Mouse (Mus musculus) c-Kit-positive CD71-negative TER-119-negative erythroid progenitor cells, embryonic 14.5 days (primary cell): ENCODE data around the gene Ccn2.

ENCODE experiments used
- DNase-seq: peaks from one replicate; pipeline ENCODE4 v3.0.0-alpha.2; 2013; ENCODE audit warnings: low read depth

Ccn2 gene

GRCm38 (mm10) chr10:24595250-24596002, at the start of gene Ccn2:
Gene Ccn2 (plus strand): TSS chr10:24595442.
- DNase-seq: no peak

- no peak for DNase-seq
Observed at GRCm38 (mm10) chr10:24552870-24553269, 42.4 kb upstream of the Ccn2 start.

GRCm38 (mm10) chr10:24554091-24554490, 41.2 kb upstream of the Ccn2 start:
- DNase-seq: no peak

GRCm38 (mm10) chr10:24558366-24558765, 36.9 kb upstream of the Ccn2 start:
- DNase-seq: no peak

GRCm38 (mm10) chr10:24569691-24570420, 25.4 kb upstream of the Ccn2 start:
- no peak for DNase-seq

- DNase-seq: no peak
Observed at GRCm38 (mm10) chr10:24572044-24572960, 22.9 kb upstream of the Ccn2 start.

GRCm38 (mm10) chr10:24573484-24573883, 21.8 kb upstream of the Ccn2 start:
- no peak for DNase-seq

GRCm38 (mm10) chr10:24581076-24581475, 14.2 kb upstream of the Ccn2 start:
- DNase-seq: no peak

- no peak for DNase-seq
Observed at GRCm38 (mm10) chr10:24588824-24589223, 6.4 kb upstream of the Ccn2 start.

GRCm38 (mm10) chr10:24589238-24589637, 6.0 kb upstream of the Ccn2 start:
- DNase-seq: no peak

- no peak for DNase-seq
Observed at GRCm38 (mm10) chr10:24590546-24590945, 4.7 kb upstream of the Ccn2 start.

- DNase-seq: peak; percentile 66
Observed at GRCm38 (mm10) chr10:24591136-24591535, 4.1 kb upstream of the Ccn2 start.

- DNase-seq: no peak
Observed at GRCm38 (mm10) chr10:24591741-24592140, 3.5 kb upstream of the Ccn2 start.

- DNase-seq: no peak
Observed at GRCm38 (mm10) chr10:24592318-24592717, 2.9 kb upstream of the Ccn2 start.

GRCm38 (mm10) chr10:24592969-24593368, 2.3 kb upstream of the Ccn2 start:
- no peak for DNase-seq

- DNase-seq: no peak
Observed at GRCm38 (mm10) chr10:24593556-24593955, 1.7 kb upstream of the Ccn2 start.

GRCm38 (mm10) chr10:24596003-24596868, 994 bp downstream of the Ccn2 start:
- DNase-seq: no peak

- DNase-seq: no peak
Observed at GRCm38 (mm10) chr10:24596869-24597339, 1.7 kb downstream of the Ccn2 start.

GRCm38 (mm10) chr10:24597789-24598188, 2.5 kb downstream of the Ccn2 start:
- DNase-seq: no peak

GRCm38 (mm10) chr10:24598693-24599092, 3.5 kb downstream of the Ccn2 start:
- DNase-seq: no peak

- DNase-seq: no peak
Observed at GRCm38 (mm10) chr10:24599802-24600201, 4.6 kb downstream of the Ccn2 start.
